Mouse (Mus musculus): Measurements from ENCODE around the gene Maml2.

- TF ChIP-seq CTCF (IDR thresholded peaks at IDR 0.05; ENCODE audit: extremely low read depth, insufficient read depth, low read length) (no peak), POLR2A (IDR thresholded peaks at IDR 0.05; ENCODE audit: extremely low read depth, insufficient read depth, low read length) (no peak)
Measured at GRCm38 (mm10) chr9:13752543-13752942, 454.8 kb downstream of the Maml2 start.

All from cortical plate, adult 2 months (tissue).